Mouse (Mus musculus) adrenal gland, adult 8-10 months (tissue): Measurements from ENCODE around the gene Six3. TPM values are rescaled to one million over a fixed set of nuclear protein-coding genes. Genes with fewer than 3 reads are reported as not detected.

Experiments
- DNase-seq: peaks from one replicate; pipeline ENCODE4 v3.0.0; 2022
- total RNA-seq, 4 experiments: library from RNA; stranded (reverse); gene quantifications; 2 replicates each; pipeline ENCODE4 v1.2.4; 2022

Six3 gene
- total RNA-seq, 4 experiments from 2014 or later: not detected

DNA sequence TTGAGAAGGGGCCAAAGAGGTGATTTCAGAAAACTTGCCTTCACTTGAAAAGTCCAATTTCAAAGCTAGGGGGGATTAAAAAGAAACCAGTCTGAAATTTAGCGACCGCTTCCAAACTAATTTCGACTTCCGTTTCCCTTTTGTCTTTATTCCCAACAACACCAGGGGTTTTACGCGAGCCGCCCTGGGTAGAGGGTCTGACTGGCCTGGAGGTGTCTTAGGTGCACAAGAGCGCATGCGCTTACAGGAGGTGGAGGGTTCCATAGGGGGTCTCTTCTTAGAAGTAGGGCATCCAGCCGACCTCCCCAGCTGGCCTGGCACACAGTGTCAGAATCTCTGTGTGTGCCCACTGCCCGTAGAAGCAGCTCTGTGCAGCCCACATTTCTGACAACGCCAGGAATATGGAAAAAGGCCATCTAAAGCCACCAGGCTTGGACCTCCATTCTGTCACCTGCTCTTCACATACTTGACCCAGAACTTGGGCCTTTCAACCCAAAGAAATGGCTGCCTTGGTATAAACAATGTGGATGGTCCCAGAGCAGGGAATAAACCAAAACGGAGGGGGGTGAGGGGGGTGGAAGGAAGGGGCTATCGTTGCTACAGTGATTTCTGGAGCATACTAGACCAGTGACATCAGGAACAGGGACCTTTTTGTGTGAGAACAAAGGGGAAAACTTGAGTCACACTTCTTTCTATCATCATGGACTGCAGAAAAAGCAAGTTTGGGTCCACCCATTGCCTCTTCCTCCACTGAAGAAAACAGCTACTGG lies 12.9 kb downstream of the Six3 start:
- DNase-seq: no peak

DNA sequence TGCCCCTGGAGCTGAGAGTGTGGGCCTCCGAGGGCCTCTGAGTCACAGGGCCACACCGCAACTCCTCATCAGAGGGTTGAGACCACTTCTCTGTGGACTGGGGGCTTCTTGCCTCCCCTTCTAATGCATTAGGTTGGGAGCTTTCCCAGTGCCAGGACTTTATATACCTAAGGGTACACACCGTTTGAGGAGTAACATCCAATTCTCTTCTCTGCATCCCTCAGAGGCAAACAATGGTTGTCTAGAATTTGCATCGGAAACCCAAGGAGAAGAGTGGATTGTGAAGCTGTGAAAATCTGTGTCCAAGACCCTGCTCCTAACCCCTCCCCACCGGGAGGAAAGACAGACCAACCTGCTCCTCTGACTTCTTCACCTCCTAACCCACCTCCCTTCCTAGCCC lies 14.3 kb downstream of the Six3 start:
- no peak for DNase-seq

DNA sequence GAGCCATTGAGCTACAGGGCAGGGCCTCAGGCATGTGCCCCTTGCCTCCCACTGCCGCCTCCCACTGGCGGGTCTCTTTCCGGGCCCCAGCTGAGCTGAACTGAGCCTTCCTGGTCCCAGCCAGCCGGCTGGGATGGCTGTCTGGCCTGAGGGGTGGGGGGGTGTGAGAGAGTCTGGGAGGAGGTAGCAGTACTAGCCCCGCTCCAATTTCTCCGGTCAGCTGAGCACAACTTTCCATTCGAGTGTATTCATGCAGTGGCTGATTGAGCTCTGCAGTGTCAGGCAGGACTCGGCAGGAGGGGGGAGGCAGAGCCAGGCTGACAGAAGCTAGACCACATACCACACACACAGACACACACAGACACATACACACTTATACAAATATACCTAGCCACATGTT lies 15.4 kb downstream of the Six3 start:
- no peak for DNase-seq

DNA sequence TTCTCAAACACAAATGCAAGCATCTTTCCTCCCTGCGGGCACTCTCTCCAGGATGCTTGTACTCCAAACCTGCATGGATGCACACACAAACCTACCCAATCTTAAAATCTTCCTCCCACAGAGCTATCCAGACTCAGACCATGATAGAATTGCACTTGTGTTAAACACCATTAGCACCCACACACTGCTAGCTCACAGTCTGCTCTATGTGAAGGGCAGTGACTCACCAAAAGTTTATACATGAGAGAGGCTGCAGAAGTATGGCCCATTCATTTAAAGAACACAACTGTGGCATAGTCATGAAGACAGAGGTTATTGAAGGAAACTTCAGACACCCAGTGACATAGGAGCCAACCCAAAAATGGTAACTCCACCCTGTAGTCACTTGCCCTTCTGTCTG lies 16.0 kb downstream of the Six3 start:
- DNase-seq: no peak

DNA sequence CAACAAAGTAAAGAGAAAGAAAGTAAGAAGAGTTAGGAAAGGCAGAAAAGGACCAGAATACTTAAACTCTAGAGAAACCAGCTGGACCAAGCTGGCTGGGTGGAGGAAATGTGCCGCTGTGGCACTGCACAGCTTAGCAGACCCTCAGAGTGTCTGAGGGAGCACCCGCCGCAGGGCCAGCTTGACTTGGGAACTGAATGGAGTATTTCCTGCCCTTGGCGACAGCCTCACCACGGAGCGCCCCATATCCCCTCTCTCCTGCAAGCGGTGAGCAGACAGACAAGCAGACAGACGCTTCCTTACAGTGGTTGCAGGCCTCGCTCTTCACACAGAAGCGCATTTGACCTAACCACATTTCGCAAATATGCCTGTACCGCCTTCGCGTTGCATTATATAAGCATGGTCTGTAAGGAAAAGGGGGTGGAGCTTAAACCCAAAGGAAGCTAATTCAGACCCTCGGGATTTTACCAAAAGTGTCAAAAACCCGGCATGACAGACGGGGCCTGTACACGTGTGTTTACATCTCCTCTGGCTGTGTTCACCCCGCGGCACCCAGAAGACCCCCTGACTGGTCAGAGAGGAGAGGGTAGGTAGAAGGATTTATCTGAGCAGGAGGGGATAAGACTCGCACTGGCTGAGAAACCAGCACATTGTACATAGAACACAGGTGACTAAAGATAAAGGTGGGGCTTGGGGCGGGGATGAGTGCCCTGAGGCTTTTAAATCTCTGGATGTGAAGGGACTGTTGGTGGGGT lies 17.1 kb downstream of the Six3 start:
- no peak for DNase-seq

DNA sequence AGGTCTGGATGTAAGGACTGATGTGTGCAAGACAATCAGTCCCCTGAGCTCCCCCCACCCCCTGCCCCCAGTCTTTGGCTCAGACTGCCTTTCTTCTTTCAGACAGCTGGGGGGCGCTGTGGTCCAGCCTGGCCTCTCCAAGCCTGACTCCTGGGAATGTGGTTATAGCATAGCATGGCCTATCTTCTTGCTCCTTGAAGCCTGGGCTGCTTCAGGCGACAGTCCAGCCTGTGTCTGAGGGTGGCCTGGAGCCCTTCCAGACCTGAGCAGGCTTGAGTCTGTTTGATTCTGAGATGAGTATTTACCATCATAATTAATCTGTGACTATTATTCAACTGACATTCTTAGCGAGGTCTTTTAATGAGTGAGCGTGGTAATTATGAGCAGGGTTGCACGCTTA lies 17.7 kb downstream of the Six3 start:
- DNase-seq: no peak

DNA sequence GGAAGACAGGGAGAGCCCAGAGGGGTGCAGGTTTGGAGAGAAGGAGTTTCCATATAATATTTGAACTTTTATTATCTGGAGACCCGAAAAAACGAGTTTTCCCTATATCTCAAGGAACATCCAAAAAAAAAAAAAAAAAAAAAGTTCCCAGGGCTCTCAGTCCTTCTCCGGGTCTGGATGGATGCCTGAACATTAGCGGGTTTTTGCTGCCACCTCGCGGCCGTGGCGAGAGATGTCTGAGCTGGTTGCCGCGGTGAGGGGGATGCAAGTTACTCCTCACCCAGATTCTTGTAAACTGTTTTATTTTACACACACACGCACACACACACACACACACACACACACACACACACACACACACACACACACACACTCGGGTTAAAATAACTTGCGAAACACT lies 20.2 kb downstream of the Six3 start:
- peak; percentile 46 for DNase-seq

DNA sequence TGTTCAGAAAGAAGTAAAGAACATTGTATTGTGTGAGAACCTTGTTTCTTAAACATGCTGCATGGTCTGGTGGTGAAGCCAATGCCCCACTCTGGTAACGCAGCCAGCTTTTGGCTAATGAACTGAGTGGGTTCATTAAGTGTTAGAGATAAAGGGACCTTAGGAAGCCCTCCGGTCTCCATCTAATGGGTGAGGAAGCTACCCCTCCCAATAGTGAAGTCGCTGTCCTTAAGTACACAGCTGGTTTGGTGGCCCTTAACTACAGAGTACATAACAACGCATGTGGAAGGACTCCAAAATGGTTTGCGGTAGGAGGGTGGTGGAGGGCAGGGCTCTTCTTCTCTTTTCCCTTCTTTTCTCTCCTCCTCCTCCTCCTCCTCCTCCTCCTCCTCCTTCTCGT lies 24.5 kb downstream of the Six3 start:
- no peak for DNase-seq

DNA sequence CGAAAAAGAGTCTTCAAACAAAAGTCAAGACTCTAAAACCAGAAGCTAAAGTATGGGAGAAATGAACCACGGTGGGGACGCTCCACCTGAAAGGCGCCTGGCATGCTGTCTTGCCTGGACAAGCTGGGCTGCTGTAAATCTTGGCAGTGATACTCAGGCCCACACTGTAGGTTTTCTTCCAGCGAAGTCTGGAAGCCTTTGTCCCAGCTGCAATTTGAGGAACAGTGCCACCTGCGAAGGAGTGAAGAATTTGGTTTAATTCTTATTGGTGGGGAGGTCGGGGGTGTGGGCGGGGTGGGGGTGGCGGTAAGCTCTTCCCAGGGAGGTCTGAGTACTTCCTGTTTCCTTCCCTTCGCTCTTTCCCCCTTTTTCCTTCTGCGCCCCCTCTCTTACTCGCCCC lies 31.9 kb downstream of the Six3 start:
- no peak for DNase-seq

DNA sequence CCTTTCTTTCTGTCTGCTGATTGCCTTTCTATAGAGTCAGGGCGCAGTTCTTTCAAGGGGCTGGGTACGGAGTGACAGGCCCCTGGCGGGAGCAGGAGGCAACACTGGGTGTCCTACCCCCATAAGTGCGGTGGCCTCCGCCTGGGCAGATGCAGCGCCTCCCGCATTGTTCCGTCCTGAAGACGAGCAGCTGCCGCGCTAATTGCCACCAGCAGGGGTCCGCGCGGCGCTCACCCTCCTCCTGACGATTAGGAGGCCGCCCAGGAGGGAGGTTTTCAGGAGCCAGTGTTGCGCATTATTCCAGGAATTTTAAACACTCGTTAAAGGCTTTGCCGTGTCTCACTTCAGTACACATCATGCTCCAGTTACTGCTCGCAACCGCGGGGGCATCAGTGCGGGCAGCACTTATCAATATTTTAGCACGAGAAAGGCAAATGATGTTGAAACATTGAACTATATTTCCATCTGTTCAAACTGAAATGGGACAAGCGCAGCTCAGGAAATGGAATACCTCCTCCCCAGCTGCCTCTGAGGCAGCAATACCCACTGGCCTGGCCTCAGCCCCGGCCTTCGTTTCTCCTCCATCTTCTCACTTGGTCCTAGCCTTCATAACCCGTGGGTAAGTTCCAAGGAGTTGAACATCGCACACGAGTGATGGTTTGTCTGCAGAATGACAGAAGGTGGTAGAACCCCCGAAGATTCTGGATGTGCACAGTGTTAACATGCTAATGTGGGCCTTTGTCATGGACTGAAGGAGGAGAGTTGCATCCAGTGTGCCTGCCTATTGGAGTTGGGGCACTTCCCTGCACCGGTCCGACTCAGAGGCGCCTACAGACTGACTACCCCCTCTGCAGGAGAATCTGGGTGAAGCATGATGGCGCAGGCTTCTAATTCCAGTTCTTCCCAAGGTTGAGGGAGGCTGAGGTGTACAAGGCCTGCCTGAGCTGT lies 32.6 kb downstream of the Six3 start:
- DNase-seq: peak; percentile 11

DNA sequence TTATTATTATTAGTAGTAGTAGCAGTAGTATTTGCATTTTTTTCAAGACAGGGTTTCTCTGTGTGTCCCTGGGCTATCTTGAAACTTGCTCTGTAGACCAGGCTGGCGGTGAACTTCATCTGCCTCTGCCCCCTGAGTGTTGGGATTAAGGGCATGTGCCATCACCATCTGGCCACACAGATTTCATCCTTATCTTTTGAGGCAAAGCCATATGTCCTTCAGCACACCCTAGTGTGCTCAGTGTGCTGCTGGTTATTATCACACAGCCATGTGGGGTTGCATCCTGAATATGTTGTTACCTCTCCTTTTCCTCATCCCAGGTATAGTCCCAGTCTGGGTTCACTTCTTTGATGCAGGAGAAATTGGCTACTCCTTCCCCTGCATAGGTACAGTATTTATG lies 46.6 kb downstream of the Six3 start:
- DNase-seq: no peak

DNA sequence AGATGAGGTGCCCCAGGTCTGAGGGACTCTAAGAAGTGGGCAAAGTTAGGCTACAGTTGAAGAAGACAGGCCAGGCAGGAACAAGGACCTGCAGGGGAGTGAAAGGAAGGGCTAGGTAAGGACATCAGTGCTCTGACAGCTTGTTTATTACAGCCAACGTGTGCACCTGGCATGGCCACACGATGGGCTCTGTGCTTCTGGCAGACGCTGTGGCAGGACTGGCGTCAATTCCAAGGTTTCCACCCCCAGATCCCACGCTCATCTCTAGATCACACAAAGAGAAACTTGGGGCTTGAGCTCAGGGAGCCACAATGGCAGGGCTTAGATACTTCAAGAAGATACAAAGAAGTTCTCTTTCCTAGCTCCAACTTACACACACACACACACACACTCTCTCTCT lies 48.1 kb downstream of the Six3 start:
- no peak for DNase-seq

DNA sequence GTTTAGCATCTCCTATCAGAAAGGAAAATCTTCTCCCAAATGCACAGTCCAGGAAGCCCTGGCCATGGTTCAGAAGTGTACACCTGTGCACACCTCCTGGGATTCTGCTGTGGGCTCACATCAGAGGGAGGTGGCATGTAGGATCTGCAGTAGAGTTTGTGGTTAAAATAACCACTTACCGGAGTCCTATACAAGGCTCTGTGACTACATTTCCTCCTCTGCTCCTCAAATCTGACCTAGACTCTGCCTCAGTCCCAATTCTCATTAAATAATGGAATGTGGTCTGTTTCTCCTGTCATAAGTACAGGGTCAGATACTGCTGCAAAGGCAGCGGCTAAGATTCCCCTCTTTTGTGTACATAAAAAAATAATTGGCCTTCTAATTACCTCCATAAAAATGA lies 50.8 kb downstream of the Six3 start:
- no peak for DNase-seq

DNA sequence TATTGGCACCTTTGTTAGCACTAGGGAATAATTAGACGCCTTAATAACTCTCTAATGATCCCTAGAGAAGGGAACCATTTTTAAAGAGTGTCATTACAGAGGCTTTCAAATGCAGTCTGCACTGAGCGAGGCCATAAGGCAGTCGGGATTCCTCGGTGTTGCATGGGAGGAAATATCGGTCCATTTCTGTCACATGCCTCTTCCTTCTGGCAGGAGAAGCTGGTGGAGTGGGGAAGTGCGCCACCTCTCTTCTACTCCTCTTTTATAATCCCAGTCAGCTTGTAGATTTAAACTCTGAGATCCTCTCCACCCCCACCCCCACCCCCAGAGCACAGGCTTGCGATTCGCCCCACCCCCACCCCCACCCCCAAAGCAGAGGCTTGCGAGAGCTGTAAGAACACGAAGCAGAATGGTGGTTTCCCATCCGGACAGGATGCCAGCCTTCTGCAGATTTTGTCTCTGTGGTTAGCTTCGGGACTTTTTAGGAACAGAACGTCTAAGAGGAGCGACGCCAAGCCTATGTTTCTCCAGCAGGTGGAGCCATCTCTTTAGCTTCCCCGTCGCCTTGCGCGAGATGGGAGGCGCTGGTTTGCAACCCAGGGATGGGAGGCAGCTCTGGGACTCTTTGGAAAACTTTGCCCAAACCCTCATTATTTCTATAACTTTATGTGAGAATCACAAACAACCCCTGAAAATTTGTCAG lies 51.4 kb downstream of the Six3 start:
- peak; percentile 44 for DNase-seq

Other genes starting within 250 kb of the Six3 start
- gene Six2, start 74.7 kb downstream of the Six3 start, total RNA-seq: under 1 TPM in 1 of 4 experiments, not detected in 3; 0.17 TPM